Mouse (Mus musculus): ENCODE measurements around the gene Gm20661.

Gm20661 gene

GRCm38 (mm10) chr9:107967437-107967836, 15.4 kb upstream of the Gm20661 start:
- no peak for ATAC-seq (ENCODE audit: low TSS enrichment)

GRCm38 (mm10) chr9:107968531-107968930, 14.3 kb upstream of the Gm20661 start:
- no peak for ATAC-seq (ENCODE audit: low TSS enrichment)

- no peak for ATAC-seq (ENCODE audit: low TSS enrichment)
These were observed 12.5 kb upstream of the Gm20661 start for GRCm38 (mm10) chr9:107970311-107970710.

GRCm38 (mm10) chr9:107971690-107972541, 10.9 kb upstream of the Gm20661 start:
- ATAC-seq (ENCODE audit: low TSS enrichment), result no peak

- ATAC-seq (ENCODE audit: low TSS enrichment), result no peak
These were observed 8.2 kb upstream of the Gm20661 start for GRCm38 (mm10) chr9:107974491-107975171.

GRCm38 (mm10) chr9:107975399-107976386, 7.2 kb upstream of the Gm20661 start, which contains the start of gene Uba7:
Gene Uba7 (plus strand): TSS chr9:107975505.
- no peak for ATAC-seq (ENCODE audit: low TSS enrichment)

GRCm38 (mm10) chr9:107978815-107979214, 4.0 kb upstream of the Gm20661 start:
- no peak for ATAC-seq (ENCODE audit: low TSS enrichment)

- ATAC-seq (ENCODE audit: low TSS enrichment), result no peak; the same call in 1 of the 2 replicates
These were observed 913 bp upstream of the Gm20661 start for GRCm38 (mm10) chr9:107981684-107982605.

- ATAC-seq (ENCODE audit: low TSS enrichment), result no peak
These were observed 598 bp downstream of the Gm20661 start for GRCm38 (mm10) chr9:107983421-107983890.

- no peak for ATAC-seq (ENCODE audit: low TSS enrichment)
These were observed 1.3 kb downstream of the Gm20661 start for GRCm38 (mm10) chr9:107984052-107984753.

GRCm38 (mm10) chr9:107984754-107985055, 1.8 kb downstream of the Gm20661 start:
- no peak for ATAC-seq (ENCODE audit: low TSS enrichment)

- ATAC-seq (ENCODE audit: low TSS enrichment), result peak; percentile 75
These were observed 2.6 kb downstream of the Gm20661 start, which contains the start of gene Inka1 for GRCm38 (mm10) chr9:107985131-107986119. Gene Inka1 (minus strand): TSS chr9:107985879.

- ATAC-seq (ENCODE audit: low TSS enrichment), result peak; percentile 63
These were observed 3.5 kb downstream of the Gm20661 start for GRCm38 (mm10) chr9:107986376-107986775.

GRCm38 (mm10) chr9:107987950-107988349, 5.1 kb downstream of the Gm20661 start:
- no peak for ATAC-seq (ENCODE audit: low TSS enrichment)

- no peak for ATAC-seq (ENCODE audit: low TSS enrichment)
These were observed 9.3 kb downstream of the Gm20661 start, which contains the start of gene Cdhr4 for GRCm38 (mm10) chr9:107992197-107992596. Gene Cdhr4 (plus strand): TSS chr9:107992497.

GRCm38 (mm10) chr9:107993013-107993412, 10.2 kb downstream of the Gm20661 start:
- ATAC-seq (ENCODE audit: low TSS enrichment), result no peak

GRCm38 (mm10) chr9:107994464-107994863, 11.6 kb downstream of the Gm20661 start:
- ATAC-seq (ENCODE audit: low TSS enrichment), result no peak

GRCm38 (mm10) chr9:107995513-107995912, 12.7 kb downstream of the Gm20661 start:
- no peak for ATAC-seq (ENCODE audit: low TSS enrichment)

GRCm38 (mm10) chr9:107996049-107996448, 13.2 kb downstream of the Gm20661 start, which contains the start of gene Gm20662:
Gene Gm20662 (plus strand): TSS chr9:107996349.
- no peak for ATAC-seq (ENCODE audit: low TSS enrichment)
